Mouse (Mus musculus) T-cell, adult 2 months (primary cell): ENCODE results near the gene Mgat4d.
"Not testable (repeated sequence)": the region's sequence is repeated elsewhere in the genome, so short reads cannot be mapped to it uniquely, and the experiment has no call there.

ENCODE experiments used
- DNase-seq: peaks from one replicate; pipeline ENCODE4 v3.0.0; 2022; ENCODE audit warnings: low spot score

The Mgat4d gene

DNA sequence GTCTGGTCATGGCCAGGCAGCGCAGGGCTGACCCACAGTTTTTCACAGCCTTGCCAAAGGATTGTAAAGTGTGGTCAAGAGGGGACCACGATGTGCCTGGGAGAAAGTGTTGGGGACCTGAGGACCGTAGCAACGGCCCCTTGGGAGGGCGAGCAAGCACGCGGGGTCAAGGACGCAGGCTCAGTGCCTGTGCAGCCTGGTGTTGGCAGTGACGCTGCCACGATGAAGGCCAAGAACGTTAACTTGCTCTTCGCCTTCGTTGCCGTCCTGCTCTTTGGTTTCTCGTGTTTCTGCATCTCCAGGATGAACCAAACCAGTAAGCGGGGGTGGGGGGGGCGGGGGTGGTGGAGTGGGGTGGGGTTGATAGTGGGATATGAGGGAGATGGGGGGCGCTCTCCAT lies at the start of gene Mgat4d:
Gene Mgat4d, plus strand, starts transcription at position 209 of the 400 bp plus-strand sequence.
- no peak for DNase-seq

DNA sequence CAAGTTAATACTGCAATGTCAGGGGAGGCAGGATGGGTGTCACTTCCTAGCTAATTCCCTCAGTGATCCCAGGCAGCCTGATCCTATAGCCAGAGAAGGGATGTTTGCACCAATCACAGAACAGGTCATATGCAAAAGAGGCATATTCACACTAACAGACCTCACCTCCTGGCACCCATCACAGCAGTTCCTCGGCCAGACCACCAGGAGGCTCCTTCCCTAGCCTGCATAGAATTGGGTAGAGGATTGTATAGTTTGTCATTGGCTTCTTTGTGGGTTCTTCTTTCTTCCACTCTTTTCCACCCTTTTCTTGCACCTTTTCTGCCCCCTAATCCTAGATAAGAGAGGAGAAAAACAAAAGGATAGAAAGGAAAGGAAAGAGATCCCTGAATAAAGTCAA lies 48.1 kb upstream of the Mgat4d start:
- DNase-seq, result no peak

DNA sequence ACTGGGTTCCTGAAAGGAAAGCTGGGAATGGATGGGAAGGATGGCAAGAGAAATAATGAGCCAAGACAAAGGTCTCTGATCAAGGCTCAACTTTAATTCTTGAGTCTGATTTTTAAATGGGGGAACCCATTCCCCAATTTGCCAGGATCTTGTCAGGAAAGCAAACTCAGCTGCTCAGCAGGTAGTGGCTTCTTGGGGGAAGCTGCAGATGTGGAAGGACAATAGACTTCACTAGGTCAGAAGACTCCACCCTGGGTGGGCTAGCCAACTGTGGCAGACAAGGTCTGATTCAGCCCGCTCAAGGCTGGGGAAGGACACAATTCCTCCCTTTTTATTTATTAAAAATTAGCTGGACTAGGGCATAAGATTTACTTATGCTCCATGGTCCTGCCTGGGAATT lies 43.3 kb upstream of the Mgat4d start:
- no peak for DNase-seq

DNA sequence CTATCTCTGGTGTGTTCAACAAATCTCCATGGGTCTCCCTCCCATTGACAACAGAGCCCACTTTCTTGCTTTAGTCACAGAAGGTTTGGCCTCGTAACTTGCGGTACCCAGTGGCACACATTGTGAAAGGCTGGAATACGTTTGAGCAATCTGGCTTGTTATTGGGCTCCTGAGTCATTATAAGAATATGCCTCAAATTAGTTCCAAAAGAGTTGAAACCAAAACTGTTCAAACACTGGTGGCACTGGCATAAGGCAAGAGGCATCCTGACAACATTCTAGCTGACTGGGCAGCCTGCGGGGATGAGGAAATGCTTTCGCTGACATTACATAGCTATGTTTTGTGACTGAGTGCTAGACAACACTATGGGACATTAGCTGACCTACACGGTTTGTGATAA lies 38.4 kb upstream of the Mgat4d start:
- DNase-seq, result no peak

DNA sequence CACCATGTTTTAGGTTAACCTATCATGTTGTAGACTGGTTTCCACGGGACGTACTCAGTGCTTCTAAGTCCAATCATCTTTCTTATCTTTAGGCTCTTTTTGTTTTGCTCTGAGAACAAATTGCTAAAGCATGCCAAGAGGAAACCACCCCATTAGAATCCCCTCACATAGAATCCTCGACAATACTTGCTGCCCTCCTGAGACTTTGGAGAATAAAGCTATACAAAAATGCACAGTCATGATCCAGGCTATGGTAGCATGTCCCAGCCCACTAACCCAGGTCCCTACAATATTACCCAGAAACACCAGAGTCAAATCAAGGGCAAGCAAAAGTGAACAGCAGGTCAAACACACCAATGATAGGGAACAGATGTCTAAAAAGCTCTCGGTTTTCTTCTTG lies 33.2 kb upstream of the Mgat4d start:
- not testable (repeated sequence) for DNase-seq

DNA sequence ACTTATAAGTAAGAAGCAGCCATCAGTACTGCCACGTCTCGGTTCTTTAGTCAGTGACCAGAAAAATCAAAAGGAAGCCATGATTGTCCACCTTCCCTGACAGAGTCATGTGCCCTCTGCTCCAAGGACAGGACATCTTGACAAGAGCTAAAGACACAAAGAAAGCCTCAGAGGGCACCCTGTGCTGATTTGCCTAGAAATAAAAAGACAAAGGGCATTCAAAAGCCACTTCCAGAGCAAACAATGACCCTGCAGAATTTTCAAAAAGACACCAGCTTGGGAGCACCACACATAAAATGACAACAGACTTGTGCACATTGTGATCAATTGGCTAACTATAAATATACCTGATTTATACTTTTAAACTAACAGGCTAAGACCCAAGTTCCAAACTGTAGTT lies 32.6 kb upstream of the Mgat4d start:
- DNase-seq, result no peak

DNA sequence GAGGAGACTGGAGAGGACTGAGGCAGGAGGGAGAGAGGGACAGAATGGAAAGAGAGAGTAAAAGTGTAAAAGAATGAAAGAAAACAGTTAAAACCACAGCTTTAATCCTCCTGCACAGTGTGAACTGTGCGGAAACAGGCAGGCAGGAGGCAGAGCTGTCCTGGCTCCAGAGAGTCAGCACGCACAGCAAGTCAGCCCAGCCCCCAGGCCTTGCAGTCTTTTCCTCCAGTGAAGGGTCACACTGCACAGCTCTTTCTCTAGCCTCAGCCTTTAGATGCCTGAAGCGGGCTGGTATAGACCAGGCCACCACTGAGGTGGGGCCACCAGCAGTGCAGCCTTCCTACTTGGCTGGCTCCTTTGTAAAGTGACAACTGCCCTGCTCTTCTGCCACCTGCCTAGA lies 27.7 kb upstream of the Mgat4d start:
- DNase-seq, result no peak

DNA sequence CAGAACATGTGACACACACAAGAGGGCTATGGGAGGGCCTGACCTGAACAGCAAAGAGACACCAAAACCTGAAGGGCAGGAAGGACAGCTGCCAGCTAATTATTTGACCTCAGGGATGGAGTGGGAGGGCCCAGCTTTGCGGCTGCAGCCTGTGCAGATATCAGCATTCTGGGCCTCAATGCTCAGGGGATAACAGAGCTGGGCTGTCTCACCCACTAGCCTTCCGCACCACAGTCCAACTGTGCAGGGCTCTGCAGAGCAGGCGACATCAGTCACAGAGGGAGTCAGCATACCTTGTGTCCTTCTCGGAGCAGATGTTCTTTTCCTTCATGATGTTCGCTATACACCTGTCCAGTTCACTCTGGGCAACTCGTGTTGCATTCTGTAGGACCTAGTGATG lies 25.9 kb upstream of the Mgat4d start:
- DNase-seq, result no peak

DNA sequence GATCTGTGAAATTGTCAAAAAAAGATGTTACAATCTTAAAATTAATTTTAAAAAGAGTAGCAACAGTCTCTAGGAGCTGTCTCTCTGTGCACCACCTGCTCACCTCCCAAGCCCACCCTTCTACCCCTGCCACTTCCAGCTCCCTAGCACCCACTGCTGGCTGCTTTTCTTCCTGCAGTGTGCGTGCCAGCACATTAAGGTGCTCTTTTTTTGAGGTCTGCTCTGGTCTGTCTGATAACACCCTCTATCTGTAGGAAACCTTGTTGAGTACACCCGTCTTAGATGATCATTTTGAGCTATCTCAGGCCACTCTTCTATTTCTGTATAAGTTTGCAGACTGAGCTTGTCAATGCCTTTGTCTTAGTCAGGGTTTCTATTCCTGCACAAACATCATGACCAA lies 25.2 kb upstream of the Mgat4d start:
- no peak for DNase-seq

DNA sequence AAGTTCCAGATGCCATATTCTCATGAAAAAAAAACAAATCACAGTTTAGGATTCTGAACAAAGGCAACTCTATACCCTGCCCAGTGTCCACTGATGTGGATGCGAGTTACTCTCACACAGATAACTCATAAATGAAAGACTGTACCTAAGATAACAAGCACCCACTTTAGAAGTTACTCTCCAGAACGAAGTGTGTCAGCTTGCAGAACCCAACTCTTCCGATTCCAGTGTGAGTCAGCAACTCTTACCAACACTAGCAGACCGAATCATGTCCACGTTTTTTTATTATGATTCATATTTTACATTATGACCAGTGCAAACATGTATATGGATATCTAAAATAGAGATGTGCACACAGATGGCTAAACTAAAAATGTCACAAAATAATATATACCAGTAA lies 20.4 kb upstream of the Mgat4d start:
- no peak for DNase-seq

DNA sequence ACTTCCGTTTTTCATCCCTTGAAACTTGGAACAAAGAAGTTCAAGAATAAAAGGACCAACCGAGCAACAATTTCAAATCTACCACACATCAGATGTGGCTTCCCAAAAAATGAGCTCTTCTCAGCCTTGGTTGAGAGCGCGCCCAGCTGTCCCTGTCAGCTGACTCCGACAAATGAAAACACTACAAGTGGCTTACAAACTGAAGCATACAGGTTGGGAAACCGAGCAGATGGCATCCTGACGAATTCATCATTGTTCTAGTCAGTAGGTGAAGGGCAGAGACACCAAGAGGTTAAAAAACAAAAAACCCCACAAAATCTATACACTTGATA lies 16.7 kb upstream of the Mgat4d start:
- DNase-seq, result no peak

DNA sequence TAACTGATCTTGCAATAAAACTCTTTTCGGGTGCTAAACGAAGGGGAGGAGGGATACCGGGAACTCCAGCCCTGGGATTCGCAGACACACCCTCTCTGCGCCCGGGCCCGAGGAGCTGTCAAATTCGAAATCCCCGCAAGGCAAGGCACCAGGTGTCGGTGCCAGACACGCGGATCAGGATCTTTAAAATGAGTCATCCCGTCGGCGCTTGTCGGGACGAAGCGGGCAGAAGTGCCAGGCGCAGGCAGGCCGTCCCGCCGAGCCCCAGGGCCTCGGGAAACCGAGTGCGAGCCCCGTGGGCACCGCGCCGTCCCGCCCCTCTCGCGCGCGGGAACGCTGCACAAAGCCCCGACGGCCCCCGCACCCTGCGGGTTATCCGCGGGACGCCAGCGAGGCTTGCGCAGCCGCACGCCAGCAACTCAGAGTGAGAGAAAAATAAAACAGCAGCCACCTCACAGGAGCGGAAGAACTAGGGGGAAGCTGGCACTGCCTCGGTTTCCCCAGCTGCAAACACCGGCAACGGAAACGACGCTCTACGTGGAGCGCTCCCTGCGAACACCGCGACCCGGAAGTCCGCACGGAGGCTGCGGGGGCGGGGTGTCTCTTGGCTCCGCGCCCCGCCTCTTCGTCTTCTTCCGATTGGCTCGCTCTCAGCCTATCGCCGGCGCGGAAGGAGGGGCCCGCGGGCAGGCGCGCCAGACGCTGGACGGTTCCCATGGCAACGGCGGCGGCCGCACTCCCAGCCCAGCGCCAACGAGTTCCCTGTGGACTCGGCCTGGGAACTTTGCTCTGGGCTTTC lies 16.2 kb upstream of the Mgat4d start, which contains the start of gene Elmod2:
Gene Elmod2, minus strand, starts transcription at position 588 of the 799 bp plus-strand sequence.
- peak; percentile 94 for DNase-seq

DNA sequence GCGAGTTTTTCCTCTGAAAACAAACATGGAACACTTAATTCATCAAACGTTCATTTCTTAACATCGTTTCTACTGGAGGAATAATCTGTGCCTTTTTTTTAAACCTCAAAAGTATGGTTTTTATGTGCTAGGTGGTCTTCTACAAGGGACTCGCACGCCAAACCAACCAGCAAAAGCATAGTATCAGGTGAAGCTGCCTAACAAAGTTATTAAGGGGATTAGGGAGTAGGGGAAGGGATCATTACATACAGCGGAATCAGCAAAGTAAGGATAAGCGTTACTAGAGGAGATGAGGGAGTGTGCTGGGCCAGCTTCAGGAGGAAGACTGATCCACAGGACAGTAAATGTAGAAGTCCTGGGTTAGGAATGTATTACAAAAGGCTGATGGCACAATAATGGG lies 15.4 kb upstream of the Mgat4d start:
- DNase-seq, result no peak

DNA sequence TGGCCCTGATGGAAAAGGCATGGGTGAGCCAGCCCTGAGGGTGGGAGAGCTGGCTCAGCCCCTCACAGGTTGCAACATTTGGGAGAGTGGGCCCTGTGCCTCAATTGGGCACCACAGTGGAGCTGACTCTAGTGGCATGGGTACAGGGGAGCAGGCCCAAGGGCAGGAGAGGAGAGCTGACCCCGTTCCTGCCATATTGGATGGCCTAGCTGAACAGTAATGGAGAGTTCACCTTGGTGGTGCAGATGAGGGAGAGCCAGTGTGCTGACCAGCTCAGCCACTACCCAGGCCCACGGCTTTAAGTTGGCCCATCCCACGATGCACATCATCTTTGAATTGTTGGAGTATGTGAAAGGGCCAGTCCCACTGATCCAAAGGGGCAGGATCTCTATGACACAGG lies 6.2 kb upstream of the Mgat4d start:
- DNase-seq, result no peak

DNA sequence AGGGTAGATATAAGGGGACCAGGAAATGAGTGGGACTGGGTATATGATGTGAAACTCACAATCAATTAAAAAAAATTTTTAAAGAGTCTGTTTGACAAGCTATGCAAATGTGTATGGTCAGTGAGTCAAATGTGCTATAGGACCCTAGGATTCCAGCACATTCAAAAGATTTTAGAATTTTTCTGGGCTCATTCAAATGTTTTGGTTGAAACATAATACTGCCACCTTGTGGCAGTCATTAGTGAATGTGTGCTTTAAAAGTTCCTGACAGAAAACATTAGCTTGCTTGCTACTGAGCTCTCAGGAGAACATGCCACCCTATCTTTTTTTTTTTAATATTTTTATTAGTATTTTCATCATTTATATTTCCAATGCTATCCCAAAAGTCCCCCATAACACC lies 5.6 kb upstream of the Mgat4d start:
- DNase-seq, result no peak

DNA sequence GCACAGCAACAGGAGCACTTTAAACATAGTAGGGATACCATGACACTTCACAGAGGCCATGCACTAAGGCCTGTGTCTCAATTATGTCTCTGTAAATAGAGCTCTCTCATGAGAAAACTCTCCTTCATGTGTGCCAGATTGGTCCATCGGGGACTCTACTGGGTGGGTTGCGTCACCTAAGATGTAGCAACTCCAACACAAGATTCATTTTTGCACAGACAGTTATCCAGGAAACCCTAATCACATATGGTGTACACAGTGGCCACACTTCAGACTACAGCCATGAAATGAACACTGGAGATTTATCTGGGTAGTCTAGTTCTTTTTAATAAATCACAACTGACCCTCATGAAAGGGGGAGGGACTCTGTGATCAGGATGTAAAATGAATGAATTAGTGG lies 3.0 kb downstream of the Mgat4d start:
- DNase-seq, result no peak

DNA sequence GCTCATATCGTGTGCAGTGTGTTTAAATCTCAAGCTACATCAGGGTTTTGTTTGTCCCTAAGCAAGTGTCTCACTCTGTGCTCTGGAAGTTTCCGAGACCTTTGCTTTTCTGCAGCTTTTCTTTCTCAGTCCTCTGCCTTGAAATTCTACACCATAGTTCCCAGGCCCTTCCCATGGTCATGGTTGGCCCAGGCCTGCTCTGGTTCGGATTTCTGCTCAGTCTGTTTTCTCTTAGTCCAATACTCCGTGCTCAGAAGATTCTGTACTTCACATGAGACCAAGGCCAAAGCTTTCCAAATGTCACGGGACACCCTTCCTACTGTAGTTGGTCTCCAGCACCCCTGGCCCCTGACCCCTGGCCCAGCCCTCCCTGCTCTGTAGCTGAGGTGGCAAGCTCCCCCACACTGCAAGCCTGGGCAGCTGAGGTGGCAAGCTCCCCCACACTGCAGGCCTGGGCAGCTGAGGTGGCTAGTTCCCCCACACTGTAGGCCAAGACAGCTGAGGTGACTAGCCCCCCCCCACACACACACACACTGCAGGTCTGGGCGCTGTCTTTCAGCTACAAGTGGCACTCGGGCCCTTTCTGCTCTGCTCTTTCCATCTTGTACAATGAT lies 15.0 kb downstream of the Mgat4d start:
- no peak for DNase-seq

DNA sequence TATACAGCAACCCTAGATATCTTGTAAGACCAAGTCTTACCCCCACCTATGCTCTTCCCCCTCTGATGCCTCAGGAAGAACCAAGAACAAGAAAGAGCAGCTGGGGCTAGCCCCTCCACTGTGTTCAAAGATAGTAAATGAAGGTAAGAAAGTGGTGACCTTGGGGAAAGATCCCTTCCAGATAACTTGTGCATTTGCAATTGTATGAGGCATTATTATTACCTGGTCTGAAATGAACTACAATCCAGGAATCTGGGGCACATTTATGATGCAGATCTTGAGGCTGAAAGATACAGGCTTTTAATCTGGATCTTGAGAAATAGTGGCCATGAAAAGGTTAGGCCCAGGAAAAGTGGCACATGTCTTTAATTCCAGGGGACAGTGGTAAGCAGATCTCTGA lies 29.0 kb downstream of the Mgat4d start:
- DNase-seq, result no peak

DNA sequence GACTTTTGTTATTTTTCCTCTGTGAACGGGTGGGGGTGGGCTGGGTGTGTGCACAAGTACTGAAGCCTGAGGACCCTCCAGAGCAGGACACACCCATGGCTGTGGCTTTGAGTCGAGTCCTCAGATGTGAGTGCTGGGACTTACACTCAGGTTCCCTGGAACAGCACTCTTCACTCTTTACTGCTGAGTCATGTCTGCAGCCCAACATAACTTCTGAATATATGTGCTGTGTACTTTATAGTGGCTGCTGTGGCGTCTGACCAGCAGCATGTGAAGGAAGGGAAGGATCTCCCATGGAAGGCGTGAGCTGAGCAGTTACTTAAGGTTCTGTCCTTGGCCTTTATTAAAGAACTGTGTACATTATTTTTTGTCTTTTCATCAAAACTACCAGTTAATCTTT lies 31.9 kb downstream of the Mgat4d start:
- DNase-seq, result no peak

DNA sequence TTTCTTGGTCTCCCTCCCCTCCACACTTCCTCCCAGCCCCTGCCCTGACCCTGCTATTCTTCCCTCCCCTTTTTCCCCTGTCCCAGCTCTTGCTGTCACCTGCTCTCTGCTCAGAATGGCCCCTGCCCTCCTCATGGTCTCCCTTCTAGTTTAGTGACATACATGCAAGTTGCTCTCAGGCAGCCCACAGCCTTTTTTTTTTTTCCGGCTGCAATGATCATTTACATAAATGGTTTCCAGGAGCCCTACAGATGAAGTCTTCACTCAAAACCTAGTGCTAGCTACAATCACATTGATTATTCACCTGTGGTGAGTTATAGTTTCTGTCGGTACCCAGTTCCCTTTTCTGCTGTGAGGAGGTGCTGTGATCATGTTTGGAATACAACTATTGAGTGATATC lies 32.7 kb downstream of the Mgat4d start:
- no peak for DNase-seq

DNA sequence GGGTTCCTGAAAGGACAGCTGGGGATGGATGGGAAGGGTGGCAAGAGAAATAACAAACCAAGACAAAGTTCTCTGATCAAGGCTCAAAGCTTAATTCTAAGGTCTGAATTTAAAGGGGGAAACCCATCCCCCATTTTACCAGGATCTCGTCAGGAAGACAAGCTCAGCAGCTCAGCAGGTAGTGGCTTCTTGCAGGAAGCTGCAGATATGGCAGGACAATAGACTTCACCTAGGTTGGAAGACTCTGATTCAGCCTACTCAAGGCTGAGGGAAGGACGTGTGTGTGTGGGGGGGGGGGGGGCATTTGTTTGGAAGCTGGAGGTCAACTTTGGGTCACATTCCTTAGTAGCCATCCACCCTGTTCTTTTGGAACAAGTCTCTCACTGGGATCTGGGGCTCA lies 34.6 kb downstream of the Mgat4d start:
- DNase-seq, result no peak

DNA sequence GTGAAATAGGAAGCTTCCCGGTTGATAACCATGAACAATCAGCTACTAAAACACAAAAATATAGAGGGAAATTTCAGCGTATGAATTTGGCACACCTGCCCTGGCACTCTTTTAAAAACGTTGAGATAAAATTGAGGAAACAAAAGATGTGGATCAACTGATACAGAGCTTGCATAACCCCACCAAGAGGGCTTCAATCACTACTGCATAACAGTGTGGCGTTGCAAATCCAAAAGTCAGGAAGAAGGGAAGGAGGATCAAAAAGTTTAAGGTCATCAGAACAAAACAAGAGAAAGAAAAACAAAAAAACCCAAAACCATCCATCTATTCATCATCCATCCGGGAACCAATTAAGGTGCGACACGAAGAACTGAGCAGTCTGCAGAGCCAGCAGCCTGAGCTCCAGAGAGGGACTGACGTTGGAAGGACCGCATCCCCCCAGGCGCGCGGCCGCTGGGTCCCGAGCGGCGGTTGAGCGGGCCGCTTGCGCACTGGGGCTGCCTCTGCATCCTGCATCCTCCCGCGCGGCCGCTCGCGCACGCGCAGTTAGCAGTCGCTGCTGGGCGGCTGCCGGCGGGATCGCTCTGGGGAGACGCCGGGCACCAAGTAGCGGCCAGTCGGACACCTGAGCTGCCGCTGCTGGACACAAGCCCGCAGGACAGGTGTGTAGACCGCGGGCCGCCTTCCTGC lies 41.2 kb downstream of the Mgat4d start, which contains the start of gene Clgn:
Gene Clgn, plus strand, starts transcription at position 552 of the 690 bp plus-strand sequence.
- peak; percentile 8 for DNase-seq

DNA sequence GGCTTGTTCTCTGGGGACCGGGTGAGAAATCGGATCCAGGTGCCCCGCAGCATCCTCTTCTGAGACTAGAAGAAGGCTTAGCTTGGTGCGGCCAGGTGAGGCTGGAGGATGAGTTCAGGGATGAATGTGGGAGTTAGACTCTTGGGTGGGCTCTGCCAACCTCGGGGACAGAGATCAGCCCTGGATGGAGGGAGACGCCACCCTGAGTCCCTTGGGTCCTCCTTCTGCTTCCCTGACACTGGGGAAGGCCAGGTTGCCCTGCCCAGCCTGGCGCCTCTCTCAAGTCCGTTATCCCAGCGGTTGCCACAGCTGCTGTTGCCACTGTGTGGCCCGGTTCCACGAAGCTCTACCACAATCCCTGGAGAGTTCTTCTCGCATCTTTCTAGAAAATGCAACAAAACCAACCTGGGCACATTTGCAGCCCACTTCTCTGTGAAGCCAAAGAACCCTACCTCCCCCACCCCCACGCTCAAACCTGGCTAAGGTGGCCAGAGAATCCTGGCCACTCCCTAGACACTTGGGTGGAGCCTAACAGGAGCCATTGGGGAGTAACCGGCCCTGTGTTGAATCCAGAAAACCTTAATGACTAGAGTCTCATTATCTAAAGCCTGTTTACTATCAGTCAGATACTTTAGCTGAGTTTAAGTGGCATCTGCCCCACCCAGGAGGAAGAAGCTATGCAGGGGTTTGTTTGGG lies 41.9 kb downstream of the Mgat4d start:
- no peak for DNase-seq
